Mouse (Mus musculus) right cerebral cortex, postnatal 25 days (tissue): ENCODE measurements around the gene Cbx5.
"Not testable (repeated sequence)": the region's sequence is repeated elsewhere in the genome, so short reads cannot be mapped to it uniquely, and the experiment has no call there.

Experiments used
- DNase-seq: peaks from one replicate; pipeline ENCODE4 v3.0.0; 2022

The Cbx5 gene

GRCm38 (mm10) chr15:103250195-103250740 lies 10.7 kb upstream of the Cbx5 start:
- DNase-seq, result peak; percentile 21

- not testable (repeated sequence) for DNase-seq
Measured at GRCm38 (mm10) chr15:103249511-103249910, 9.9 kb upstream of the Cbx5 start.

GRCm38 (mm10) chr15:103248401-103249313 lies 9.0 kb upstream of the Cbx5 start:
- no peak for DNase-seq

- DNase-seq, result no peak
Measured at GRCm38 (mm10) chr15:103247782-103248400, 8.3 kb upstream of the Cbx5 start.

- DNase-seq, result no peak
Measured at GRCm38 (mm10) chr15:103247078-103247781, 7.6 kb upstream of the Cbx5 start.

- no peak for DNase-seq
Measured at GRCm38 (mm10) chr15:103245616-103246015, 6.0 kb upstream of the Cbx5 start.

- DNase-seq, result no peak
Measured at GRCm38 (mm10) chr15:103242885-103243284, 3.3 kb upstream of the Cbx5 start.

GRCm38 (mm10) chr15:103241071-103242018 lies 1.7 kb upstream of the Cbx5 start:
- not testable (repeated sequence) for DNase-seq

- DNase-seq, result peak; percentile 91
Measured at GRCm38 (mm10) chr15:103240160-103241028, 778 bp upstream of the Cbx5 start, which contains the start of gene Hnrnpa1. Gene Hnrnpa1 (plus strand): TSS chr15:103240432.

- peak; percentile 93 for DNase-seq
Measured at GRCm38 (mm10) chr15:103239130-103239684, 409 bp downstream of the Cbx5 start.

- no peak for DNase-seq
Measured at GRCm38 (mm10) chr15:103237295-103237694, 2.3 kb downstream of the Cbx5 start.

- DNase-seq, result no peak
Measured at GRCm38 (mm10) chr15:103233119-103233518, 6.5 kb downstream of the Cbx5 start.

- no peak for DNase-seq
Measured at GRCm38 (mm10) chr15:103228904-103229303, 10.7 kb downstream of the Cbx5 start.

GRCm38 (mm10) chr15:103227572-103227971 lies 12.0 kb downstream of the Cbx5 start:
- no peak for DNase-seq

GRCm38 (mm10) chr15:103227022-103227421 lies 12.6 kb downstream of the Cbx5 start:
- DNase-seq, result no peak

- no peak for DNase-seq
Measured at GRCm38 (mm10) chr15:103224161-103224560, 15.5 kb downstream of the Cbx5 start.

GRCm38 (mm10) chr15:103221386-103221785 lies 18.2 kb downstream of the Cbx5 start:
- no peak for DNase-seq

GRCm38 (mm10) chr15:103220785-103221184 lies 18.8 kb downstream of the Cbx5 start:
- no peak for DNase-seq

- DNase-seq, result no peak
Measured at GRCm38 (mm10) chr15:103216052-103216451, 23.6 kb downstream of the Cbx5 start.
